Mouse (Mus musculus): ENCODE results near the gene Lima1.
"Not testable (repeated sequence)": the region's sequence is repeated elsewhere in the genome, so short reads cannot be mapped to it uniquely, and the experiment has no call there.

Lima1 gene

GRCm38 (mm10) chr15:99835191-99835590 lies 40.1 kb downstream of the Lima1 start:
- no peak for DNase-seq (ENCODE audit: extremely low spot score, low spot score)

GRCm38 (mm10) chr15:99834681-99835080 lies 40.6 kb downstream of the Lima1 start:
- DNase-seq (ENCODE audit: extremely low spot score, low spot score): no peak

GRCm38 (mm10) chr15:99833648-99834454 lies 41.4 kb downstream of the Lima1 start:
- no peak for DNase-seq (ENCODE audit: extremely low spot score, low spot score)

- DNase-seq (ENCODE audit: extremely low spot score, low spot score): no peak
Observed at GRCm38 (mm10) chr15:99831535-99831934, 43.7 kb downstream of the Lima1 start.

- DNase-seq (ENCODE audit: extremely low spot score, low spot score): no peak
Observed at GRCm38 (mm10) chr15:99828061-99828460, 47.2 kb downstream of the Lima1 start.

- DNase-seq (ENCODE audit: extremely low spot score, low spot score): no peak
Observed at GRCm38 (mm10) chr15:99826210-99826888, 48.9 kb downstream of the Lima1 start.

- no peak for DNase-seq (ENCODE audit: extremely low spot score, low spot score)
Observed at GRCm38 (mm10) chr15:99825211-99825610, 50.0 kb downstream of the Lima1 start.

- no peak for DNase-seq (ENCODE audit: extremely low spot score, low spot score)
Observed at GRCm38 (mm10) chr15:99823322-99823898, 51.8 kb downstream of the Lima1 start.

GRCm38 (mm10) chr15:99822501-99822900 lies 52.8 kb downstream of the Lima1 start:
- not testable (repeated sequence) for DNase-seq (ENCODE audit: extremely low spot score, low spot score)

GRCm38 (mm10) chr15:99819621-99820279 lies 55.5 kb downstream of the Lima1 start:
- peak; percentile 51 for DNase-seq (ENCODE audit: extremely low spot score, low spot score)

- DNase-seq (ENCODE audit: extremely low spot score, low spot score): no peak
Observed at GRCm38 (mm10) chr15:99819109-99819440, 56.2 kb downstream of the Lima1 start.

GRCm38 (mm10) chr15:99818321-99819108 lies 56.7 kb downstream of the Lima1 start:
- peak; percentile 70 for DNase-seq (ENCODE audit: extremely low spot score, low spot score)

GRCm38 (mm10) chr15:99817343-99818235 lies 57.7 kb downstream of the Lima1 start:
- DNase-seq (ENCODE audit: extremely low spot score, low spot score): peak; percentile 41

GRCm38 (mm10) chr15:99815999-99816398 lies 59.3 kb downstream of the Lima1 start:
- DNase-seq (ENCODE audit: extremely low spot score, low spot score): no peak

- DNase-seq (ENCODE audit: extremely low spot score, low spot score): no peak
Observed at GRCm38 (mm10) chr15:99814554-99815260, 60.5 kb downstream of the Lima1 start.

- DNase-seq (ENCODE audit: extremely low spot score, low spot score): no peak
Observed at GRCm38 (mm10) chr15:99813639-99814038, 61.6 kb downstream of the Lima1 start.

- DNase-seq (ENCODE audit: extremely low spot score, low spot score): no peak
Observed at GRCm38 (mm10) chr15:99812097-99812496, 63.2 kb downstream of the Lima1 start.

- DNase-seq (ENCODE audit: extremely low spot score, low spot score): no peak
Observed at GRCm38 (mm10) chr15:99807776-99808735, 67.2 kb downstream of the Lima1 start.

All from neural tube, embryonic 10.5 days (tissue).